Mouse (Mus musculus) MEL (cell line): ENCODE measurements around the gene Alox12e. TPM values are rescaled to one million over a fixed set of nuclear protein-coding genes. Genes with fewer than 3 reads are reported as not detected.

Source experiments
- DNase-seq: peaks from one replicate; pipeline ENCODE4 v3.0.0; 2011; ENCODE audit warnings: low read depth, low spot score
- H3K27ac ChIP-seq: 2 replicates; pipeline ENCODE4 v1.5.1; 2012; ENCODE audit warnings: low read depth, mild to moderate bottlenecking, control low read depth, low read length, moderate library complexity; ENCODE audit not compliant: control insufficient read depth
- H3K27me3 ChIP-seq, 2 experiments: fragments of 150-350 bp in 1 of 2; sonication (generic) in 1 of 2; 2 replicates each; pipeline ENCODE4 v1.6.1; 2012; ENCODE audit warnings: low read length in 2 of 2, mild to moderate bottlenecking in 2 of 2, improper control_type of control experiment in 1 of 2, moderate library complexity in 1 of 2; ENCODE audit not compliant: insufficient read depth in 2 of 2, control insufficient read depth in 1 of 2
- H3K36me3 ChIP-seq, 2 experiments: 2 replicates each; pipeline ENCODE4 v1.6.1; 2012 to 2014; ENCODE audit warnings: low read length in 2 of 2, improper control_type of control experiment in 1 of 2, inconsistent platforms in 1 of 2, mild to moderate bottlenecking in 1 of 2; ENCODE audit not compliant: insufficient read depth in 2 of 2, control insufficient read depth in 1 of 2
- H3K4me1 ChIP-seq, 2 experiments: fragments of 150-350 bp in 1 of 2; sonication (generic) in 1 of 2; 2 replicates each; pipeline ENCODE4 v1.6.1; 2012; ENCODE audit warnings: low read length in 2 of 2, improper control_type of control experiment in 1 of 2, mild to moderate bottlenecking in 1 of 2; ENCODE audit not compliant: insufficient read depth in 2 of 2, control insufficient read depth in 1 of 2
- H3K4me3 ChIP-seq, 2 experiments: fragments of 150-350 bp in 1 of 2; sonication (generic) in 1 of 2; 2 replicates each; pipeline ENCODE4 v1.5.1; 2012; ENCODE audit warnings: low read depth in 2 of 2, low read length in 2 of 2, mild to moderate bottlenecking in 2 of 2, moderate library complexity in 2 of 2, control low read depth in 1 of 2, improper control_type of control experiment in 1 of 2; ENCODE audit not compliant: control insufficient read depth in 1 of 2, insufficient read depth in 1 of 2
- H3K79me2 ChIP-seq: 2 replicates; pipeline ENCODE4 v1.6.1; 2012; ENCODE audit warnings: mild to moderate bottlenecking, low read length, moderate library complexity; ENCODE audit not compliant: control insufficient read depth, poor library complexity, insufficient read depth
- H3K9ac ChIP-seq: 2 replicates; pipeline ENCODE4 v1.6.1; 2012; ENCODE audit warnings: low read depth, mild to moderate bottlenecking, control low read depth, low read length, moderate library complexity; ENCODE audit not compliant: control insufficient read depth, poor library complexity, severe bottlenecking
- H3K9me3 ChIP-seq: fragments of 150-350 bp; sonication (generic); replicated peaks from 2 replicates; pipeline ENCODE4 v1.6.1; 2012; ENCODE audit warnings: mild to moderate bottlenecking, low read length, improper control_type of control experiment, moderate library complexity; ENCODE audit not compliant: insufficient read depth
- CHD2 ChIP-seq: IDR thresholded peaks from 2 replicates; pipeline ENCODE4 v1.6.1; 2011; ENCODE audit warnings: low read length, improper control_type of control experiment
- CTCF ChIP-seq, 3 experiments: IDR thresholded peaks in 2 of 3; conservative IDR thresholded peaks in 1 of 3; 2 replicates each; pipeline ENCODE4 v1.5.1; 2011 to 2012; ENCODE audit warnings: low read length in 3 of 3, low read depth in 2 of 3, mild to moderate bottlenecking in 2 of 3, improper control_type of control experiment in 1 of 3, inconsistent platforms in 1 of 3, mixed read lengths in 1 of 3, moderate library complexity in 1 of 3; ENCODE audit not compliant: control insufficient read depth in 1 of 3, insufficient read depth in 1 of 3, poor library complexity in 1 of 3, severe bottlenecking in 1 of 3
- ETS1 ChIP-seq: IDR thresholded peaks from 2 replicates; pipeline ENCODE4 v1.6.1; 2012; ENCODE audit warnings: low read depth, mild to moderate bottlenecking, inconsistent platforms, low read length, improper control_type of control experiment, moderate library complexity
- HCFC1 ChIP-seq: IDR thresholded peaks from 2 replicates; pipeline ENCODE4 v1.6.1; 2012; ENCODE audit warnings: low read depth, mild to moderate bottlenecking, inconsistent platforms, low read length, improper control_type of control experiment, moderate library complexity
- MAZ ChIP-seq: IDR thresholded peaks from 2 replicates; pipeline ENCODE4 v1.6.1; 2012; ENCODE audit warnings: low read depth, mild to moderate bottlenecking, inconsistent platforms, low read length, improper control_type of control experiment
- MXI1 ChIP-seq: IDR thresholded peaks from 2 replicates; pipeline ENCODE4 v1.6.1; 2011; ENCODE audit warnings: mild to moderate bottlenecking, low read depth, low read length, improper control_type of control experiment
- NRF1 ChIP-seq: IDR thresholded peaks from 2 replicates; pipeline ENCODE4 v1.6.1; 2014; ENCODE audit warnings: low read depth, mild to moderate bottlenecking, inconsistent platforms, low read length, improper control_type of control experiment, moderate library complexity; ENCODE audit not compliant: poor library complexity, insufficient read depth, severe bottlenecking
- RAD21 ChIP-seq: IDR thresholded peaks from 2 replicates; pipeline ENCODE4 v1.6.1; 2011; ENCODE audit warnings: mild to moderate bottlenecking, low read depth, low read length, improper control_type of control experiment
- SMC3 ChIP-seq: IDR thresholded peaks from 2 replicates; pipeline ENCODE4 v1.6.1; 2011; ENCODE audit warnings: low read depth, low read length, improper control_type of control experiment
- TBP ChIP-seq: IDR thresholded peaks from 2 replicates; pipeline ENCODE4 v1.8.0; 2011; ENCODE audit warnings: low read depth, low read length, improper control_type of control experiment
- UBTF ChIP-seq: IDR thresholded peaks from 2 replicates; pipeline ENCODE4 v1.6.1; 2012; ENCODE audit warnings: low read depth, mild to moderate bottlenecking, inconsistent platforms, low read length, improper control_type of control experiment, moderate library complexity, borderline replicate concordance; ENCODE audit not compliant: insufficient read depth
- USF2 ChIP-seq, 2 experiments: IDR thresholded peaks; 2 replicates each; pipeline ENCODE4 v1.6.1; 2011 to 2012; ENCODE audit warnings: improper control_type of control experiment in 2 of 2, low read length in 2 of 2, borderline replicate concordance in 1 of 2, inconsistent platforms in 1 of 2, low read depth in 1 of 2, mild to moderate bottlenecking in 1 of 2; ENCODE audit not compliant: insufficient read depth in 1 of 2
- ZC3H11A ChIP-seq: IDR thresholded peaks from 2 replicates; pipeline ENCODE4 v1.6.1; 2012; ENCODE audit warnings: low read depth, mild to moderate bottlenecking, inconsistent platforms, low read length, improper control_type of control experiment
- ZKSCAN1 ChIP-seq: IDR thresholded peaks from 2 replicates; pipeline ENCODE4 v1.6.1; 2012; ENCODE audit warnings: low read depth, mild to moderate bottlenecking, inconsistent platforms, low read length, improper control_type of control experiment, moderate library complexity
- polyA plus RNA-seq, 2 experiments: library from polyadenylated mRNA; stranded (reverse) in 1 of 2; unstranded in 1 of 2; fragments of >175 nt in 1 of 2; fragments of >200 nt in 1 of 2; gene quantifications; 2 replicates each; pipeline versions ENCODE4 v1.2.1 to v1.2.4; 2012; ENCODE audit warnings: low replicate concordance in 2 of 2, low read depth in 1 of 2; ENCODE audit not compliant: insufficient read length in 2 of 2, insufficient read depth in 1 of 2, missing spikeins in 1 of 2
- total RNA-seq: library from RNA; depleted of rRNA; stranded (reverse); fragments of 300-350 nt; gene quantifications from 2 replicates; pipeline ENCODE4 v1.2.3, GENCODE M21; 2012

Gene Alox12e
- total and polyA plus RNA-seq, 3 experiments: not detected

DNA sequence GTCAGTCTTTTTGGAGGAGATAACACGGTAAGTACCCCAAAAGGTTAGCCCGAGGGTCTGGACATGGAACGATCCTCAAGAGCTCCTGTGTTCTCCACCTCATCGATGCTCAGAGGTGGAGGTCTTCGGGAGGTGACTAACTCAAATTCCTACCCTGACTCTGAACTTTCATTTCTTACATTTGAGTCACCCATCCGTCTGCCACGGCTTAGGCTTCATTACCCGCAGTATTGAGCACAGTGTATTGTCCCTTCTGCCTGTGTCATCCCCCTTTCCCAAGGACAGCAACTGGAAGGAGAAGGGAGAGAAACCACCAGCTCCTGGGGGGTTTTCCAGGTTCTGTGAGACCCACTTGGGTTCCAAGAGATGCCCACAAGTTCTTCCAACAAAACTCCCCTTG is 2.3 kb upstream of the Alox12e start:
- Histone ChIP-seq H3K9me3 (no peaks in the 10 kb centered on the region), H3K27me3 (peaks cover 2 to 8% of the 10 kb centered on the region in 2 experiments; a peak in 3 of 4 replicates), H3K27ac (no peak overlapping the region), H3K4me3 (no peak overlapping the region), H3K79me2 (no peaks in the 10 kb centered on the region), H3K36me3 (no peaks in the 10 kb centered on the region), H3K4me1 (no peaks in the 10 kb centered on the region), H3K9ac (no peak overlapping the region)
- TF ChIP-seq TBP (no peak), ETS1 (no peak), USF2 (IDR thresholded peaks at IDR 0.05; ENCODE audit: borderline replicate concordance in 1 of 2, insufficient read depth in 1 of 2, low read depth in 1 of 2, low read length in 2 of 2) (no peak), CHD2 (no peak), UBTF (no peak), CTCF (IDR thresholded peaks at IDR 0.05 in 2 of 3, conservative IDR thresholded peaks at IDR 0.05 in 1 of 3; ENCODE audit: control insufficient read depth in 1 of 3, insufficient read depth in 1 of 3, low read depth in 2 of 3, low read length in 3 of 3, poor library complexity in 1 of 3, severe bottlenecking in 1 of 3) (no peak), MAZ (no peak), SMC3 (no peak), HCFC1 (no peak)
- DNase-seq: no peak

DNA sequence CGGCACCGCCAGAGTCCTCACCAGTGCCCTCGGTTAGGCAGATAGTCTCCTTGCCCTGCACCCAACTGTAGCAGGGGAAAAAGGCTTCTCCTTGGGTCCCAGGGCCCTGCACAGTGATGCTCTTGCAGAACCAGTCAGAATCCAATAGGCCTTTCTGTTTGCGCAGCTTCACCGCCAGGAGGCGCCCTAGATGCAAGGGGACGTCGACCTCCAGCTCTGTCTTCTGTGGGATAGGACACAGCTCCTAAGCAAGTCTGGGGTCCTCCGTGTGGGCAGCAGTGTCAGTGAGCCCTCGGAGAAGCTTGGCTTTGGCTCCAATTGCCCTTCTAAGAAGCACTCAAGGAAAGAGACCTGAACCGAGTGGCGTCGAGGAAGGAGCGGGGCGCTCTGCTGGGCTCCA is 764 bp downstream of the Alox12e start:
- Histone ChIP-seq H3K27me3 (peaks cover 17 to 20% of the 10 kb centered on the region in 2 experiments), H3K4me1 (no peaks in the 10 kb centered on the region), H3K79me2 (no peaks in the 10 kb centered on the region), H3K4me3 (no peak overlapping the region), H3K9me3 (no peaks in the 10 kb centered on the region), H3K27ac (no peak overlapping the region), H3K9ac (no peak overlapping the region), H3K36me3 (no peaks in the 10 kb centered on the region)
- DNase-seq: peak; percentile 72
- TF ChIP-seq ZKSCAN1 (no peak), RAD21 (peak; percentile 59), NRF1 (0 out of 2 replicates have a peak, but pooled peaks have one; percentile 6), MXI1 (no peak), CTCF (IDR thresholded peaks at IDR 0.05 in 2 of 3, conservative IDR thresholded peaks at IDR 0.05 in 1 of 3; ENCODE audit: control insufficient read depth in 1 of 3, insufficient read depth in 1 of 3, low read depth in 2 of 3, low read length in 3 of 3, poor library complexity in 1 of 3, severe bottlenecking in 1 of 3) (peak; percentile 95 to 96 (median 96)), SMC3 (peak; percentile 90), ZC3H11A (peak; percentile 57)
